Mouse (Mus musculus) ES-Bruce4 (cell line): ENCODE measurements around the gene Wwp2.

Source experiments
- CTCF ChIP-seq: IDR thresholded peaks from one replicate; pipeline ENCODE4 v1.8.1; 2011; ENCODE audit warnings: low read depth, low read length
- EP300 ChIP-seq: IDR thresholded peaks from 2 replicates; pipeline ENCODE4 v1.6.1; 2011; ENCODE audit warnings: low read depth, low read length; ENCODE audit not compliant: insufficient read depth
- POLR2A ChIP-seq: IDR thresholded peaks from one replicate; pipeline ENCODE4 v1.8.1; 2011; ENCODE audit warnings: low read length; ENCODE audit not compliant: insufficient read depth

DNA sequence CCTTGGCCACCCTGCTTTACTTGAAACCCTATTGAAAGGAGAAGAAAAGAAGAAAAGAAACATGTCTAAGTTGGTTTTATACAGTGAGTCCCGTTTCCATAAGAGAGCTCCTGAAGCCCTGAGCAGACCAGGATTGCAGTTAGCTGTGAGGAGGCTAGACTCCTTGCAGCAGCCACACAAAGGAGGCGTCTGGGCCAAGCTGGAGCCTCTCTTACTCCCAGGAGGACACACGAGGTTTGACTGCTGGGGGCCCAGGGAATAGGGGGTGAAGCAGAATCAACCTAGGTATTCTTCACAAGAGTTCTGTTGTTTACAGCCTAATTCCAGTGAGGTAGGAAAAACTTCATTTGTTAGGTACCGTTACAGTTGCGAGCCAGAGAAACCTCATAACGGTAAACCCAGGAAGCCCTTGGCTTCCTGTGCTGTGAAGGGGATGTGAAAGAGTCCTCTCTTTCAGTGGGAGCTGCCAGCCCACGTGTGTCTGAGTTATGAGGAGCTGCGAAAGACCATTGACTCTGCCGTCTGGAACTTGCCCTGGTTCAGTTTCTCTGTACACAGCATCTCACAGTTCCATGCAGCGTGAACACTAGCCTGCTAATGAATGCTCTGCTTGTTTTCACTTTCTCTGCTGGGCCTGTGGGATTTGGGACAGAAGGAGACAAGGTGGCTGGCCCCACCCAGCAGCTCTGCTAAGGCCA lies 36.4 kb downstream of the Wwp2 start:
- TF ChIP-seq CTCF (no peak), EP300 (no peak), POLR2A (no peak)
